Mouse (Mus musculus) cerebellum, adult 18-20 months (tissue): ENCODE results near the gene Dnmt3l.
"Not testable (repeated sequence)": the region's sequence is repeated elsewhere in the genome, so short reads cannot be mapped to it uniquely, and the experiment has no call there.

Experiments used
- DNase-seq, 2 experiments: peaks; one replicate each; pipeline ENCODE4 v3.0.0; 2021

The Dnmt3l gene

GRCm38 (mm10) chr10:78086444-78087061 is 44.8 kb downstream of the Dnmt3l start:
- no peak for DNase-seq

DNA sequence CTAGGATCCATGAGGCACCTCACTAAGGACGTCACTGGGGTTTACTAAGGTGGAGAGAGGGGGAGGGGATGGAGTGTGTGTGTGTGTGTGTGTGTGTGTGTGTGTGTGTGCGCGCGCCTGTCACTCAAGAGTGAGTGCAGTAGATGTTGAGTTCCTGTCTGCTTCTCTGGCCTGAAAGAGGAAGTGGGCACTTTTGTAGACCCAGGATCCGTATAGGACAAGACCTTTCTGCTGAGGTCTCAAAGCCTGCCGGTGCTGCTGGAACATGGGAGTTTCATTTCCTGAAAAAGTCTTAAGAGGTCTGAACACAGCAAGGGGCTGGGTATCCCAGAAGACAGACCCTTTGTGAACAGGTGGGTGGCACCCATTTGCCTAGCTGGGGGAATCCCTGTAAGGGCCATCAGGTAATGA is 45.4 kb downstream of the Dnmt3l start:
- no peak for DNase-seq

DNA sequence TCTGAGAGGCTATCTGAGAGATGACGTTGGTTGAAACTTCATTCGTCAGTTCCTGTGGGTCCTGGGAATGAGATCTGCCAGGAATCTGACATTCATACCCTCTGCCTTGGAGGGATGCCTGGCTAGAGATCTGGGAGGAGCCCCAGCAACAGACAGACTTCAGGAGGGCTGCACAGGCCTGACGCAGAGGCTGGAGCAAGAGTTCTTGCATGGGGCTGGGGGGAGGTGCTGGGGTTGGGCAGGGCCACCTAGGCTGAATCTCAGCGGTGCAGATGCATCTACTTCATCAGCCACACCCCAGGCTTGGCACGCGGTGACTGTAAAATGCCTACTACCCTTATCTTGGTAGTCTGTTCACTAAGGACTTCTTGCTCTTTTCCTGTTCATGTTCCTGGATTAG is 48.5 kb downstream of the Dnmt3l start:
- no peak for DNase-seq

DNA sequence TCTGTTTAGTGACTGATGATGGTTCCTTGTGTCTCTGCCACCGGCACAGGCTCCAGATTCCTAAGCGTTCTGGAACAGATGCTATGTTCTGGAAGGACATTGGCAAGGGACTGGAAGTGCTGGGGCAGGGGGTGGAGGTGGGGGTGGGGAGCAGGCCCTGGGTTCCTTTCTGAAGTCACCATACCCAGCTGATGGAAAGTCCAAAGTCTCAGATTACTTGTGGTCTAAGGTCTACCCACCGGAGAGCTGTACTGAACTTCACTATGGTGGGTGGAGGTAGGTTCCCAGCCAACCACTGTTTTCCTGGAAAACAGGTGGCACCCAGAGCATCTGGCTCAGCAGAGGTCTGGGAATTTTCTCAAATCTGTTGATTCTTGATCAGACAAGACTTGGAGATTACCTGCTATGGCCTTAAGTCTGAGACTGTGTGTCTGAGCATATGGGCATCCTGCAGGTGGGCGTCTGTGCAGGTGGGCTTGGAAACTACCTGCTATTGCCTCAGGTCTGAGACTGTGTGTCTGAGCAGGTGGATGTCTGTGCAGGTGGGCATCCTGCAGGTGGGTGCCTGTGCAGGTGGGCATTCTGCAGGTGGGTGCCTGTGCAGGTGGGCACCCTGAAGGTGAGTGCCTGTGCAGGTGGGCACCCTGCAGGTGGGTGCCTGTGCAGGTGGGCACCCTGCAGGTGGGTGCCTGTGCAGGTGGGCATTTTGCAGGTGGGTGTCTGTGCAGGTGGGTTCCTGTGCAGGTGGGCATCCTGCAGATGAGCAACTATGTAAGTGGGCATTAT is 49.2 kb downstream of the Dnmt3l start:
- DNase-seq, result no peak

GRCm38 (mm10) chr10:78091865-78092724 is 50.3 kb downstream of the Dnmt3l start:
- no peak for DNase-seq

- no peak for DNase-seq
Measured at GRCm38 (mm10) chr10:78092725-78093029, 50.9 kb downstream of the Dnmt3l start.

- no peak for DNase-seq
Measured at GRCm38 (mm10) chr10:78095221-78095620, 53.5 kb downstream of the Dnmt3l start.

GRCm38 (mm10) chr10:78095954-78096931 is 54.5 kb downstream of the Dnmt3l start:
- no peak for DNase-seq

DNA sequence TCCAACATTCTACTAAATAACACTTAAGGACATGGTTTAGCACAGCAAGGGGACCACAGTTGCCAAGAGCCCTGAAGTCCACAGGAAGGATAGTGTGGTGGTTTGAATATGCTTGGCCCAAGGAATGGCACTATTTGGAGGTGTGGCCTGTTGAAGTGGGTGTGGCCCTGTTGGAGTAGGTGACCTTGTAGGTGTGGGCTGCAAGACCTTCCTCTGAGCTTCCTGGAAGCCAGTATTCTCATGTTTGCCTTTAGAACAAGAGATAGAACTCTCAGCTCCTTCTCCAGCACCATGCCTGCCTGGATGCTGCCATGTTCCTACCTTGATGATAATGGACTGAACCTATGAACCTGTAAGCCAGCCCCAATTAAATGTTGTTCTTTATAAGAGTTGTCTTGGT is 58.1 kb downstream of the Dnmt3l start:
- DNase-seq, result not testable (repeated sequence)

DNA sequence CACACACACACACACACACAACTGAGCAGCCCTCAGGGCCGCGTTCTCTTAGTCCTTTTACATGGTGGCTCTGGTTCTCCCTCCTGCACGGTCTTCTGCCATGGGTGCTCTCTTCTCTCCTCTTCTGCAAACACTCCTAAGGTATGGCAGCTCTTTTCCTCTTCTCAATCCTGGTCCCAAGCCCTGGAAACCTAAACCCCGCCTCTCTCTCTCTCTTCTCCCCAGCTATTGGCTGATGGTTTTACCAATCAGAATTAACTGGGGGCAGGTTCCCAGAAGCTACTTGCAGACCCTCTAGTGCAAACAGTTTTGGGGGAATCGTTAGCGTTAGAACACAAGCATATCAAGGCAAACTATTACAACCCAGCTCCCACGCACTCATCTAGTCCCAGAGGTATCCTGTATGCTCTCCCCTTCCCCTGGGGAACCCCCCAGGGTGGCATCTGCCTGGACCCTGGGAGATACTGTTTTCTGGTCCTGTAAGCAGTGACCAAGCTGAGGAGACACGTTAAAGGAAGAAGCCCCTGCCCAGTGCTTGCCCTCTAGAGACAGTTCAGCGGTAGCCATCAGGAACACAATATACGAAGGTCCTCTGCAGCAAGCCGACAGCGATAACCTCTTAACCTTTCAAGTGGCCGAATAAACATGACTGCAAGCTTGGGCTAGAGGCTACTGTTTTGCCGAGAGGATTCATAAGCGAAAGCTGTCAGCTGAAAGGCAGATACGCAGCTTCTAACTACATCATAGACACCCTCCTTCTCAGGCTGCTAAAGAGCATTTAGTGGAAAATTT is 59.4 kb downstream of the Dnmt3l start:
- DNase-seq, result no peak

GRCm38 (mm10) chr10:78104555-78105490 is 63.1 kb downstream of the Dnmt3l start:
- peak in 1 of 2 experiments; percentile 8 for DNase-seq

GRCm38 (mm10) chr10:78105548-78105947 is 63.8 kb downstream of the Dnmt3l start:
- DNase-seq, result peak; percentile 59 to 61
